Mouse (Mus musculus): ENCODE measurements around the gene Ddost.

The Ddost gene

DNA sequence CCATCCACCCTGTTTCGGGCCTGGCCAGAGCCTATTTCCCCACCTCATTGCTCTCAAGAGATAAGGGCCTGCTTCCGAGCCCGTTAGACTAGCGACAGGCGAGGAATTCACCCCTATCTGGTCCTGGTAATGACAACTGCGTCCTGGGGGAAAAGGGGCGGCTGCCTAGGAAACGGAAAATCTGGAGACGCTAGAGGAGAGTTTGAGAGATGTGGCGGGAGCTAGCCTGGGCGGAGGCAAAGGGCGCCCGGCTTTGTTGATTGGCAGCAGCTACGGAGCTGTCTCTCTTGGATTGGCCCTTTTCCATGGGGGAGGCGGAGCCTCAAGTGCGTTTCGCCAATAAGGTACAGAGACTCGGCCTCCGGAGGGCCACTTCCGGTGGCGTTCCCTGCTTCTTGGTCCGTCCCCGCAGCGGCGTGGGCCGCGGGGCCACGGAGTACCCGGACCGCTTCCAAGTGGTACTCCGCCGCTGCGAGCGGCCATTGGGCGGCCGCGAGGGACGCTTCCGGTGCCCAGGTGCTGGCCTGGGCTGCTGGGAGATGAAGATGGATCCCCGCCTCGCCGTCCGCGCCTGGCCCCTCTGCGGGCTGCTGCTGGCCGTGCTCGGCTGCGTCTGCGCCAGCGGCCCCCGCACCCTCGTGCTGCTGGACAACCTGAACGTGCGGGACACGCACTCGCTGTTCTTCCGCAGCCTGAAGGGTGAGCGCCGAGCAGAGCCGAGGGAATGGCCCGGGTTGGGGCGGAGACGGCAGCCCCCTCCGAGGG, at the start of gene Ddost:
Ddost (plus strand) TSS at position 391 of the 765 bp plus-strand sequence.
- peak; percentile 99 for DNase-seq (ENCODE audit: low read depth)

- DNase-seq (ENCODE audit: low read depth) = no peak
Measured at GRCm38 (mm10) chr4:138257116-138257687, 47.3 kb upstream of the Ddost start.

DNA sequence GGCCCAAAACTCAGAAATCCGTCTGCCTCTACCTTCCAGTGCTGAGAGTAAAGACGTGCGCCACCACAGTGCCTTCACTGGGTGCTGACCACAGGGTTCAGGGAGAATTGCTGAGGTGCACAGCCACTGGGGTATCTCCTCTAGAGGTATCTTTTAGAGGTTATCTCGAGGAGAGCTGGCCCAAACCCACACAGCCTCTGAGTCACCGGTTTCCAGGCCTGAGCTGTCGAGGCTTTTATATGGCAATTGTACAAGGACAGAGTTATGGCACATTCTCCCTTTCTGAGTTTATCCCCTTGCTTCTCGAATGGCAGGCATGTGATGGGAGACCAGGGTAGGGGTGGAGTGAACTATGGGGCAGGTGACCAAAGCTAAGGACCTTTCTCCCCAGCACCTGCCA, 45.9 kb upstream of the Ddost start:
- peak; percentile 8 for DNase-seq (ENCODE audit: low read depth)

DNA sequence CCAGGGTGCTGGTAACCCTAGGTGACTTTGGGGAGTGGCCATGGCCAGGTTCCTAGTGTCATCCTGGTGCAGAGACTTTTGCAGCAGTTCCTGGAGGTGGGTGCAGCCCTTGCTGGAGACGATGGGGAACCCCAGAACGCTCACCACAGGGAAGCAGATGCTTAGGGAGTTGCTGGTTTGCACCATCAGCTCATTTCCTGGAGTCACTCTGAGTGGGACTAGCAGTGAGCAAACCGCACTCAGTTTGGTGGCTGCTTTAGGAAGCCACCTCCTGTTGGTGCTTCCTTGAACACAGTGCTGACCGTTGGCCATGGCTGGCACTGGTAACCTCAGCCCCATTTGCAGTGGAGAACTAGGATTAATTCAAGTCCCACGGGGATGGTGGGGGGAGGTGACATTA, 45.0 kb upstream of the Ddost start:
- no peak for DNase-seq (ENCODE audit: low read depth)

DNA sequence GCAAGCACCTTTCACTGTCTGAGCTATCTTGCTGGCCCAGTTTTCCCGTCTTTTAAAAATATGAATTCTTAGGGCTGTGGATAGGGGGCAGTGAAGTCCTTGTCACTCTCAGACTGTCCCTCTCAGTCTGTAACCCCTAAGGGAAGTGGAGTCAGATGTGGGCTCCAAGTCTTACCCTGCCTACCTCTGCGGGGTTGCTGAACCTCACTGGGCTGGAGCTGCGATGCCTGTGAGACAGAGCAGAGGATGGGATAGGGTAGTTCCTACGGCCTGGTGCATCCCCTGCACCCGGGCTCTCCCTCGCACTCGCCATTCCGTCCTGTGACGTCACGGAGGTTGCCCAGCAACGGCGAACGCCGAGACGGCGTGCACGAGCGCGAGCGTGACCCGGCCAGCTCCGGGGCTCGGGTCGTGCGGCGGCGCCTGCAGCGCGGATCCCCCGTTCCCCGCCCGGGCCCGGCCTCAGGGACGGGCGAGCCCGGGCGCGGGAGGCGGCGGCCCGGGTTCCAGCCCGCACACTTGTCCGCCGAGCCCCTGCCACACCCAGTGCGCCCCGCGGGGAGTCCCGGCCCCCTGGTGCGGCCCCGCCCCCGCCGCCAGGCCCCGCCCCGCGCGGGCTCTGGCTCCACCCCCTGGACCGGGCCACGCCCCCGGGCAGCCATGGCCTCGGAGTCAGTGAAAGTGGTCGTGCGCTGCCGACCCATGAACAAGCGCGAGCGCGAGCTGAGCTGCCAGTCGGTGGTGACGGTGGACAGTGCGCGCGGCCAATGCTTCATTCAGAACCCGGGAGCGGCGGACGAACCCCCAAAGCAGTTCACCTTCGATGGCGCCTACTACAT, 42.5 kb upstream of the Ddost start:
- peak; percentile 67 for DNase-seq (ENCODE audit: low read depth)

DNA sequence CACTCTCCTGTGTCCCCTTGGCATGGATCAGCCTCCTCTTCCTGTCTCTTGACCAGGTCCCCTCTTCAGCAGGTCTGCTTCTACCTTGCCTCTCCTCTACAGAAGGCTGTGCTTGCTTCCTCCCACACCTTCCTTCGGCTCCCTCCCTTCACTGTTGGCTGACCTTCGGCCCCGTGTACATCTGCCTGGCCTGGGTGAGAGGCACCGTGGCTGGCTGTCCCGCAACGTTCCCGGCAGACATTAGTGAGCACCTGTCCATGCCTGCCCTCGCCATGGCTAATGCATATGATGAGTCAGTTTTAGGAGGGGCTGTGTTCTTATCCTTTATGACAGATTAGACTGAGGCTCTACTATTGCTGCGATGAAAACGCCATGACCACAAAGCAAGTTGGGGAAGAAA, 36.7 kb upstream of the Ddost start:
- DNase-seq (ENCODE audit: low read depth) = no peak

GRCm38 (mm10) chr4:138272011-138272997, 32.2 kb upstream of the Ddost start:
- peak; percentile 79 for DNase-seq (ENCODE audit: low read depth)

DNA sequence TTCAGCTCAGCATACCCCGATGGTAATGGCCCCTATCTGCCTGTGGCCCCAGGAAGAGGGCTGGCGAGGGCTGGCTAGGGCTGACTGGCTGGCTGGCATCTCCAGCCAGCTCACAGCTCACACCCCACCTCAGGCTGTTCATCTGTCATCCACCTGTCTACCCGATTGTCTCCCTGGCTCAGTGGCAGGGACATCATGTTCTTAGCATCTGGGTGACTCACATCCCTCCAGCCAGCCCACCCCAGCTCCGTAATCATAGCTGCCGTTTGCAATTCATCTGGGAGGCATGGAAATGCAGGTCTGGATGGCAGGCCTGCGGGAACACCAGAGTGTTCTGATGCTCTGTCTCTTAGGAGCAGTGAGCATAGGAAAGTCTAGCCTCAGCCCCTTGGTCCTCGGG, 26.2 kb upstream of the Ddost start:
- DNase-seq (ENCODE audit: low read depth) = no peak

DNA sequence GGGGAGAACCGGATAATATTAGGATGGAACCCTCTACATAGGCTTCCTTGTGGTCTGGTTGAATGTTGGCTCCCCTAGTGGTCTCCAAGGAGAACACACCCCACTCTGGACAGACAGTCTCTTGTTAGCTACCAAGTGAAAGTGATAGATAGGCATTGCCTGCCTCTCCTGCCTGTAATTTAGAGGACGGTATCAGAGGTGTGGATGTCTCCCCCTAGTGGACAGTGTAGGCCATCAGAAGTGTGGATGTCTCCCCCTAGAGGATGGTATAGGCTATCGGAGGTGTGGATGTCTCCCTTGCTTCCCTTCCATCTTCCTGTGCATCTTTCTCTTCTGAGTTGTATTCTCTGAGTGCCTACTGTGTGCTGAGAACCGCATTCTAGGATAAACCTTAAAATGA, 21.7 kb upstream of the Ddost start:
- peak; percentile 85 for DNase-seq (ENCODE audit: low read depth)

GRCm38 (mm10) chr4:138286411-138286810, 18.1 kb upstream of the Ddost start:
- no peak for DNase-seq (ENCODE audit: low read depth)

DNA sequence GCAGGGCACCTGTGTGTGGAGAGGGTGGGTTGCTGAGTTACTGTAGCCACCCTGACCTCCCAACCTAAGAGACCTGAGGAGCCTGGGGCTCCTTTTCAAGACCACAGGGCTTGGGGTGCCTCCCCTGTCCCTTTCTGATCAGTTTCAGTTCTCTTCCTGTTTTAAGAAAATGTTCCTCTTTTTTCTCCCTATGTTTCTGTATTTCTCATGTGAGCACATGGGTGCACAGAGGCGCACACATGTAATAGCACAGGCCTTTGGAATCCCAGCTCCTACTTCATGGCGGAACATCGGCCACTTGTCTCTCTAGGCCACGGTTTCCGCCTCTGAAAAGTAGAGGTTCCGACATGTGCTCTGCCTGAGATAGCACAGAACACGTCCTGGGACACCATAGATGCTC, 15.8 kb upstream of the Ddost start:
- no peak for DNase-seq (ENCODE audit: low read depth)

GRCm38 (mm10) chr4:138292028-138292427, 12.5 kb upstream of the Ddost start:
- DNase-seq (ENCODE audit: low read depth) = no peak

GRCm38 (mm10) chr4:138293261-138293948, 11.1 kb upstream of the Ddost start:
- DNase-seq (ENCODE audit: low read depth) = no peak

- DNase-seq (ENCODE audit: low read depth) = no peak
Measured at GRCm38 (mm10) chr4:138293949-138294550, 10.5 kb upstream of the Ddost start.

DNA sequence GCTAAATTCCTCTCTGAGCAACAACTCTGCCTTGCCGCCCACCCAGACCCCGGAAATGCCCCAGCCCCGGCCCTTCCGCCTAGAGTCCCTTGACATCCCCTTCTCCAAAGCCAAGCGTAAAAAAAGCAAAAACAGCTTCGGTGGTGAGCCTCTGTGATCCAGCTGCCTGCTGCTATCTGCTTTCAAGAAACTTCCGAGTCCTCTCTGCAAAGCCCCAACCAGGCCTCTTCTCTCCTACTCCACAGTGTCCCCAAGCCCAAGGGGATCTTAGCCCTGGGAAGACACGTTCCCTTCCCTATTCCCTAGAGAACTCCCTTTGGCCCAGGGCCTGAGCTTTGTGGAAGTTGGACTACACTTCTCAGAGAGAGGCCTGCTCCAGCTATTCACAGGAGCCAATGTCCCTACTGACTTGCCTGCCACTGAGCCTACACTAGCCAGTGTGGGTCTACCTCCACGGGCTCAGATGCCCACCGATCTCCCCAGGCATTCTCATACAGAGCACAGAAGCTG, 3.2 kb upstream of the Ddost start:
- DNase-seq (ENCODE audit: low read depth) = no peak

DNA sequence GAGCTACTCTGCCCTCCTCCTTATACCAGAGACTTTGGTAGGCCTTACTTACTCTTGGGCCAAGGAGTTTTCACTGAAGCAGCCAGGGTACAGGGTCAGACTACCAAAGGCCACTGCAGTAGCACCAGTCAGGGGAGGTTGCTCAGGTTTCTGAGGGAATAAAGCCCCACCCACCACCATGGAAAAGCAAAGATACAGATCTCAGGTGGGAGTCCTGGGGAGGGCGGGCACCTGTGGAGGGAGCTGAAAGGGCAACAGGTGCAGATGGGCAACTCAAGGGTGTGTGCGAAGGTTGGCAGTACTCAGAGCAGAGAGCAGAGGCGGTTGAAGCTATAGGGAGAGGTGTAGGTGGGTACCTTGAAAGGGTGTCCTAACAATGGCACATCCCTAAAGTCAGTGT, 1.5 kb upstream of the Ddost start:
- DNase-seq (ENCODE audit: low read depth) = no peak

GRCm38 (mm10) chr4:138303742-138304141, 788 bp upstream of the Ddost start:
- no peak for DNase-seq (ENCODE audit: low read depth)

DNA sequence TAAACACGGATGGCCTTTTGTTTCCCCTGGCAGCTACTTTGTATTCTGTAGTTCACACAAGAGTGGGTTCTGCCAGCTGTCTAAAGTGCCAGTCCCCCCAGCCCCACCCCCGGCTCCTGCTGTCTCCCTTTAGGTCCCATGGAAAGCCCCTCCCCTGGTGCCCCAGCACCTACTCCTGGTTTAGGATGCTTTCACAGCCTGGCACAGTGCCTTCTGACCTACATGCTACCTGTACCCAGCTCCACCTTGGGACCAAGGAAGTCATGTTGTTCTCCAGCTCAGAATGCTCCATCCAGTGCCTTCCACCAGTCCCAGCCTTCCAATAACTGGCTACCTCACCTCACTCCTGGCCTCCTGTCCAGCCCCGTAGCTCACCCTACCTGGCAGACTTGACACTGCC, 2.5 kb downstream of the Ddost start:
- DNase-seq (ENCODE audit: low read depth) = no peak

GRCm38 (mm10) chr4:138307739-138308138, 3.2 kb downstream of the Ddost start:
- DNase-seq (ENCODE audit: low read depth) = no peak

DNA sequence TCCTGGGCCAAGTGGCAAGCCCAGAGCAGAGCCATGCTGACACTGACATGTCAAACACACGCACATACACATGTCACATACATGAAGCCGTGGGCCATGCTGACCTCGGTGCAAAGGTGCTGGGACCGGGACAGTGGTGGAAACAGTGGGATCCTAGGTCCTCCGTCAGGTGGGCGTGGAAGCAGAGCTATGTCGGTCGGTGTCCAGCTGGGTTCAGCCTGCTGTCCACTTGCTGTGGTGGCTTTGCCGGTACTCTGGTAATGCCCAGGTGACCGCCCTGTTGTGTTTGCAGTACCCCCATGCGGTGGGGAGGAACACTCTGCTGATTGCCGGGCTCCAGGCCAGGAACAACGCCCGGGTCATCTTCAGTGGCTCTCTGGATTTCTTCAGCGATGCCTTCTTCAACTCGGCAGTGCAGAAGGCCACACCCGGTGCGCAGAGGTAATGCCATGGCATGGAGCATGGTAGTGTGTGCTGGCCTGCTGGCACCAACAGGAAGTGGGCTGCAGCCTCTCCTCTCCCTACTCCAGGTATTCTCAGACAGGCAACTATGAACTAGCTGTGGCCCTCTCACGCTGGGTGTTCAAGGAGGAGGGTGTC, 5.9 kb downstream of the Ddost start:
- no peak for DNase-seq (ENCODE audit: low read depth)
